Mouse (Mus musculus) stomach, embryonic 16.5 days (tissue): ENCODE data around the gene Abi1. TPM values are rescaled to one million over a fixed set of nuclear protein-coding genes. Genes with fewer than 3 reads are reported as not detected.
A peak's percentile ranks its signal among the peaks of the same experiment; 100 is the strongest.

Experiments used
- ATAC-seq: fragments of 200-750 bp; cut with Nextera tagmentation; 2 replicates; pipeline ENCODE4 v1.8.0; 2017; ENCODE audit warnings: moderate number of reproducible peaks, moderate TSS enrichment; ENCODE audit not compliant: insufficient read depth, low FRiP score
- H3K27ac ChIP-seq: fragments of 300-500 bp; sonication (generic); 2 replicates; pipeline ENCODE4 v1.5.1; 2014; ENCODE audit warnings: low read length
- H3K27me3 ChIP-seq: fragments of 300-500 bp; sonication (generic); 2 replicates; pipeline ENCODE4 v1.6.1; 2014; ENCODE audit warnings: low read length, control low read depth, mixed read lengths; ENCODE audit not compliant: control insufficient read depth, insufficient read depth
- H3K36me3 ChIP-seq: fragments of 300-500 bp; sonication (generic); 2 replicates; pipeline ENCODE4 v1.6.1; 2014; ENCODE audit warnings: low read length; ENCODE audit not compliant: control insufficient read depth, insufficient read depth
- H3K4me1 ChIP-seq: fragments of 300-500 bp; sonication (generic); 2 replicates; pipeline ENCODE4 v1.6.1; 2014; ENCODE audit warnings: low read length, control low read depth, mixed read lengths; ENCODE audit not compliant: control insufficient read depth, insufficient read depth
- H3K4me2 ChIP-seq: fragments of 300-500 bp; sonication (generic); 2 replicates; pipeline ENCODE4 v1.6.1; 2014; ENCODE audit warnings: low read depth, low read length, mixed read lengths
- H3K4me3 ChIP-seq: fragments of 300-500 bp; sonication (generic); replicated peaks from 2 replicates; pipeline ENCODE4 v1.5.1; 2014; ENCODE audit warnings: mild to moderate bottlenecking, low read length
- H3K9ac ChIP-seq: fragments of 300-500 bp; sonication (generic); 2 replicates; pipeline ENCODE4 v1.6.1; 2014; ENCODE audit warnings: low read length
- H3K9me3 ChIP-seq: fragments of 300-500 bp; sonication (generic); replicated peaks from 2 replicates; pipeline ENCODE4 v1.6.1; 2016; ENCODE audit warnings: low read length, control low read depth; ENCODE audit not compliant: control insufficient read depth
- WGBS: fragments of 180-500 bp; shearing (Covaris S2); extraction: QIAGEN DNeasy Blood & Tissue Kit; methylation state at CpG from one replicate; pipeline ENCODE4 v1.1.7; 2014; 5-methylcytosine and 5-hydroxymethylcytosine counted together
- polyA plus RNA-seq: library from polyadenylated mRNA; unstranded; fragments of >200 nt; fragmentation: Nextera tagmentation; extraction: Ambion mirVana; gene quantifications from 2 replicates; pipeline ENCODE4 v1.2.1, GENCODE M21; 2015

The Abi1 gene
- polyA plus RNA-seq, 1 experiment from 2014 or later, result 59.7 TPM

- no peaks in the 10 kb centered on the region for H3K27me3 ChIP-seq
- H3K27ac ChIP-seq, result no peak overlapping the region
- H3K9ac ChIP-seq, result no peak overlapping the region
- 95% methylated on average over 3 of the region's 3 CpGs for WGBS
- H3K4me1 ChIP-seq, result no peaks in the 10 kb centered on the region
- no peaks in the 10 kb centered on the region for H3K36me3 ChIP-seq
- H3K9me3 ChIP-seq, result no peaks in the 10 kb centered on the region
- no peak overlapping the region for H3K4me3 ChIP-seq
- H3K4me2 ChIP-seq, result no peak overlapping the region
- no peak for ATAC-seq
Observed at GRCm38 (mm10) chr2:22903947-22904346, 136.1 kb downstream of the Abi1 start.

GRCm38 (mm10) chr2:22895282-22896273 lies 144.5 kb downstream of the Abi1 start, which contains the start of gene Pdss1:
Gene Pdss1 (plus strand): TSS chr2:22895522.
- peak within 1 kb of the TSS; percentile 81 for H3K9ac ChIP-seq
- no peaks in the 10 kb centered on the region; the same call in 1 of the 2 replicates for H3K4me1 ChIP-seq
- no peaks in the 10 kb centered on the region for H3K36me3 ChIP-seq
- H3K4me3 ChIP-seq, result peak within 1 kb of the TSS; percentile 91
- peak within 1 kb of the TSS; percentile 75 for H3K4me2 ChIP-seq
- WGBS, result under 1% methylated on average over 81 of the region's 81 CpGs
- peak; percentile 98 for ATAC-seq
- no peaks in the 10 kb centered on the region for H3K27me3 ChIP-seq
- H3K9me3 ChIP-seq, result no peaks in the 10 kb centered on the region
- peak within 1 kb of the TSS; percentile 75 for H3K27ac ChIP-seq

GRCm38 (mm10) chr2:22894932-22895281 lies 145.1 kb downstream of the Abi1 start:
- Histone ChIP-seq H3K4me3 (peak overlapping the region; percentile 91), H3K36me3 (no peaks in the 10 kb centered on the region), H3K27me3 (no peaks in the 10 kb centered on the region), H3K9me3 (no peaks in the 10 kb centered on the region), H3K4me1 (no peaks in the 10 kb centered on the region; the same call in 1 of the 2 replicates), H3K9ac (peak overlapping the region; percentile 81), H3K4me2 (peak overlapping the region; percentile 75), H3K27ac (peak overlapping the region; percentile 75)
- ATAC-seq, result no peak; the same call in 1 of the 2 replicates
- 18% methylated on average over 9 of the region's 9 CpGs for WGBS

Other genes starting within 250 kb of the Abi1 start
- 18.8 and 22.0 TPM in 2 replicates for gene Pdss1, start 144.7 kb downstream of the Abi1 start, polyA plus RNA-seq
- 41.8 and 42.5 TPM in 2 replicates for gene Acbd5, start 27.9 kb upstream of the Abi1 start, polyA plus RNA-seq
- 8.2 and 10.1 TPM in 2 replicates for gene Mastl, start 115.8 kb upstream of the Abi1 start, polyA plus RNA-seq
- 72.1 and 73.4 TPM in 2 replicates for gene Yme1l1, start 116.1 kb upstream of the Abi1 start, polyA plus RNA-seq
- gene 4931423N10Rik, start 167.2 kb upstream of the Abi1 start, polyA plus RNA-seq, result not detected in 2 replicates